Mouse (Mus musculus): ENCODE measurements around the gene Ppp1r18. TPM values are rescaled to one million over a fixed set of nuclear protein-coding genes. Genes with fewer than 3 reads are reported as not detected.
A peak's percentile ranks its signal among the peaks of the same experiment; 100 is the strongest.

The Ppp1r18 gene
- polyA plus RNA-seq, 1 experiment from 2014 or later, result 21.0 TPM

- peak within 1 kb of the TSS; percentile 96 for H3K27ac ChIP-seq (replicated peaks)
- WGBS, result under 1% methylated on average over 83 of the region's 83 CpGs
- H3K4me3 ChIP-seq, result peak within 1 kb of the TSS; percentile 86
- H3K4me2 ChIP-seq, result peak within 1 kb of the TSS; percentile 98
- peaks cover 52% of the 10 kb centered on the region for H3K36me3 ChIP-seq
- H3K27me3 ChIP-seq (replicated peaks), result no peaks in the 10 kb centered on the region
- peak within 1 kb of the TSS; percentile 96 for H3K9ac ChIP-seq
- H3K4me1 ChIP-seq, result peaks cover 33% of the 10 kb centered on the region
- ATAC-seq (ENCODE audit: extremely low read depth, insufficient number of reproducible peaks, low FRiP score, low TSS enrichment), result peak; percentile 87
- no peaks in the 10 kb centered on the region for H3K9me3 ChIP-seq
These were observed 51.1 kb downstream of the Ppp1r18 start, which contains the start of the genes Mrps18b and Ppp1r10 for GRCm38 (mm10) chr17:35916297-35917142. Mrps18b (minus strand) TSS chr17:35916389. Ppp1r10 (plus strand) TSS chr17:35916434.

- Histone ChIP-seq H3K27ac (replicated peaks) (peak overlapping the region; percentile 96), H3K4me2 (peak overlapping the region; percentile 98), H3K27me3 (replicated peaks) (no peaks in the 10 kb centered on the region), H3K36me3 (peaks cover 47% of the 10 kb centered on the region), H3K4me1 (peaks cover 39% of the 10 kb centered on the region), H3K9me3 (no peaks in the 10 kb centered on the region), H3K4me3 (peak overlapping the region; percentile 86), H3K9ac (peak overlapping the region; percentile 96)
- ATAC-seq (ENCODE audit: extremely low read depth, insufficient number of reproducible peaks, low FRiP score, low TSS enrichment), result no peak
- WGBS, result 0% methylated on average over 8 of the region's 8 CpGs
These were observed 51.7 kb downstream of the Ppp1r18 start for GRCm38 (mm10) chr17:35917143-35917462.

- Histone ChIP-seq H3K36me3 (peaks cover 42% of the 10 kb centered on the region), H3K9me3 (no peaks in the 10 kb centered on the region), H3K27ac (replicated peaks) (peak overlapping the region; percentile 96), H3K9ac (peak overlapping the region; percentile 96), H3K4me3 (peak overlapping the region; percentile 86), H3K4me2 (peak overlapping the region; percentile 98), H3K4me1 (peaks cover 44% of the 10 kb centered on the region), H3K27me3 (replicated peaks) (no peaks in the 10 kb centered on the region)
- under 1% methylated on average over 13 of the region's 13 CpGs for WGBS
- ATAC-seq (ENCODE audit: extremely low read depth, insufficient number of reproducible peaks, low FRiP score, low TSS enrichment), result no peak
These were observed 52.3 kb downstream of the Ppp1r18 start for GRCm38 (mm10) chr17:35917463-35918251.

GRCm38 (mm10) chr17:35918276-35919059 is 53.1 kb downstream of the Ppp1r18 start:
- Histone ChIP-seq H3K27me3 (replicated peaks) (no peaks in the 10 kb centered on the region), H3K9me3 (no peaks in the 10 kb centered on the region), H3K4me3 (peak overlapping the region; percentile 86), H3K4me1 (peaks cover 46% of the 10 kb centered on the region), H3K4me2 (peak overlapping the region; percentile 98), H3K36me3 (peaks cover 42% of the 10 kb centered on the region), H3K27ac (replicated peaks) (peak overlapping the region; percentile 96), H3K9ac (peak overlapping the region; percentile 96)
- WGBS, result 0% methylated on average over 11 of the region's 11 CpGs
- ATAC-seq (ENCODE audit: extremely low read depth, insufficient number of reproducible peaks, low FRiP score, low TSS enrichment), result no peak

DNA sequence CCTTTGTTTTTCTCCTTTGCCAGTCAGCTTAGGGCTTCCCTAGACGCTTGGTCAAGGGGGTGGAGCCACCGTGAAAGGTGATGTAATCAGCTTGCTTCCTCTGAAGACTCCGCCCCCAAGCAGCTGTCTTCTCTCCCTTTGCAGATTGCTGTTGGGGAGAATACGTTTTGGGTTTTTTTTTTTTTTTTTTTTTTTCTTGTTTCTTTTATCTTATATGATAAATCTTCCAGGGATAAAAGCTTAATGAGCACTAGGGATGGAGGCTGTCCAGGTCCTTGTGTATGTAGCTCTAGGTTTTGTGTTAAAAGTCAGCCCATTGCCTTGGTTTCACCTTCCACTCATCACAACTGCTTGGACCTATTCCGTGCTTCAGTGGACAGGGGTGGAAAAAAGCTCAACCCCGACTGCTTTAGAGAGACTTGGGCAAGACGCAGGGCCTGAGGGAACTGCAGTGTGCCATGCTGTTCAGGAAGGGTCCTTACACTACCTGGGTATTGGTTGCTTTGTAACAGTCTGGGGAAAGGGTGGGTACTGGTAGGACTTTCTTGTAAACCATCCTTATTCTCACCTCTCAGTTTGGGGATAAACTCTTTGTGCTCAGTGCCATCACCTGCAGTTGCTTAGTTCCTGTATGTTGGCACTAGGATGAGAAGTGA is 53.8 kb downstream of the Ppp1r18 start:
- Histone ChIP-seq H3K9ac (peak overlapping the region; percentile 96), H3K4me1 (peaks cover 46% of the 10 kb centered on the region), H3K27me3 (replicated peaks) (no peaks in the 10 kb centered on the region), H3K4me3 (peak overlapping the region; percentile 86), H3K27ac (replicated peaks) (peak overlapping the region; percentile 96), H3K9me3 (no peaks in the 10 kb centered on the region), H3K4me2 (peak overlapping the region; percentile 98), H3K36me3 (peaks cover 42% of the 10 kb centered on the region)
- ATAC-seq (ENCODE audit: extremely low read depth, insufficient number of reproducible peaks, low FRiP score, low TSS enrichment), result 0 out of 2 replicates have a peak, but pooled peaks have one; percentile 32
- WGBS, result 13% methylated on average over 7 of the region's 7 CpGs

DNA sequence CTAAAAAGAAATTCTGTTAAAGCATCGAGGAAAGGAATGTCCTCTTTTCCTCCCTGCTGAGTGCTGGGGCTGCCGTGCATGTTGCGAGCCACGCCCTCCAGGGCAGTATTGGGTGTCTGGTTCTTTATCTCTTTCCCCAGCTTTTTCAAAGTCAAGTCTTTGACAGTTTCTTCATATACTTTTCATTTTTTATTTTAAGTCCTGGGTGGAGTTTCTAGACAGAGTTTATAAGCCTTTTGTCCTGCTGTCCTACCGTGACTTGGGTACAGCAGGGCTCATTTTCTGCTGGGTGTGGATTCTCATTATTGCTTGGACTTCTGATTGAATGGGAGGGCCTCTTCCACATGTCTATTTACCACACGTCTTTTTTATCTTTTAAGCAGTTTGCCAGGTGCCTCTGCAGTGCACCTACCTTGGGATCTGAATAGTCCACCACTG is 54.5 kb downstream of the Ppp1r18 start:
- Histone ChIP-seq H3K9me3 (no peaks in the 10 kb centered on the region), H3K4me2 (peak overlapping the region; percentile 98), H3K4me1 (peaks cover 44% of the 10 kb centered on the region), H3K4me3 (peak overlapping the region; percentile 86), H3K36me3 (peaks cover 43% of the 10 kb centered on the region), H3K27me3 (replicated peaks) (no peaks in the 10 kb centered on the region), H3K9ac (peak overlapping the region; percentile 96), H3K27ac (replicated peaks) (peak overlapping the region; percentile 96)
- no peak for ATAC-seq (ENCODE audit: extremely low read depth, insufficient number of reproducible peaks, low FRiP score, low TSS enrichment)
- WGBS, result 41% methylated on average over 6 of the region's 6 CpGs

GRCm38 (mm10) chr17:35920384-35920783 is 55.0 kb downstream of the Ppp1r18 start:
- 59% methylated on average over 1 of the region's 1 CpGs for WGBS
- H3K4me1 ChIP-seq, result peaks cover 39% of the 10 kb centered on the region
- peak overlapping the region; percentile 96 for H3K9ac ChIP-seq
- H3K27me3 ChIP-seq (replicated peaks), result no peaks in the 10 kb centered on the region
- H3K27ac ChIP-seq (replicated peaks), result peak overlapping the region; percentile 96
- no peaks in the 10 kb centered on the region for H3K9me3 ChIP-seq
- peak overlapping the region; percentile 98 for H3K4me2 ChIP-seq
- peak overlapping the region; percentile 86 for H3K4me3 ChIP-seq
- ATAC-seq (ENCODE audit: extremely low read depth, insufficient number of reproducible peaks, low FRiP score, low TSS enrichment), result no peak
- H3K36me3 ChIP-seq, result peaks cover 48% of the 10 kb centered on the region

- Histone ChIP-seq H3K36me3 (peaks cover 54% of the 10 kb centered on the region), H3K27ac (replicated peaks) (peak overlapping the region; percentile 96), H3K27me3 (replicated peaks) (no peaks in the 10 kb centered on the region), H3K9ac (no peak overlapping the region), H3K4me1 (peaks cover 37% of the 10 kb centered on the region), H3K4me3 (no peak overlapping the region), H3K4me2 (peak overlapping the region; percentile 98; the same call in 1 of the 2 replicates), H3K9me3 (no peaks in the 10 kb centered on the region)
- WGBS, result 70% methylated on average over 5 of the region's 5 CpGs
- ATAC-seq (ENCODE audit: extremely low read depth, insufficient number of reproducible peaks, low FRiP score, low TSS enrichment), result no peak
These were observed 55.6 kb downstream of the Ppp1r18 start for GRCm38 (mm10) chr17:35920862-35921562.

DNA sequence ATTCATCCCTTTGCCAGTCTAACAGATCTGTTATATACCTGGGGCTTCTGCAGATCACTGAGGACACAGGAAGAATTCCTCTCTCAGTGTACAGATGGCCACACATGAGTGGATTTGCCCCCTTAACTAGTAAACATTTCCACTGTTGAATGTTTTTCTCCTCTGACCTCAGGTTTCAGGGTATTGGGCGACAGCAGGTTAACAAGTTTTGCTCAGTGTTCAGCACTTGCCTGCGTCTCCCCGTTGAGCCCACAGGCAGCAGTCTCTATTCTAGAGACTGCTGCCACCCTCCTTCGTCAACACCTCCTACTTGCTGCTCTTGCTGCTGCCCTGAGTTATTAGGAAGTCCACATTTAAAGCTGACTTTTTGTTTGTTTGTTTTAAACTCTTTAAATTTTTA is 56.3 kb downstream of the Ppp1r18 start:
- WGBS, result 71% methylated on average over 4 of the region's 4 CpGs

DNA sequence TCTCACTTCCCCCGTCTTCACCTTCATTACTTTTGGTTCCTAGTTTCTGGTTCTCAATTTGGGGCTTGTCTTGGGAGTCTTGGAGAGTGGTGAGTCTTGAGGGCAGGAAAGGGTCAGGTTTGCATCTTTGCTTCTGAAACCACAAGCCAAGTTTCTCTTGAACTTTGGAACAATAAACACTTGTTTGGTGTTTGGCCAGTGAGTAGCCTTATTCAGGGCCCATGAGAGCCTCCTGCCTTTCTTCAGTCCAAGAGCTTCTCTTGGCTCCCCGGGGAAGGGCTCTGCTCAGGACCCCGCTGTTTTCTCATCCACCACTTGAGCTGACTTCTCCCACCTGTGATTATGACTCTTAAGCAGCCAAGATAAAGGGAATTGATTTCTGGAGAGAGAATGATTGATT is 57.2 kb downstream of the Ppp1r18 start:
- Histone ChIP-seq H3K4me3 (no peak overlapping the region), H3K27me3 (replicated peaks) (no peaks in the 10 kb centered on the region), H3K36me3 (peaks cover 64% of the 10 kb centered on the region), H3K27ac (replicated peaks) (no peak overlapping the region; the same call in 1 of the 2 replicates), H3K9me3 (no peaks in the 10 kb centered on the region), H3K4me2 (no peak overlapping the region), H3K9ac (no peak overlapping the region), H3K4me1 (peaks cover 39% of the 10 kb centered on the region)
- no peak for ATAC-seq (ENCODE audit: extremely low read depth, insufficient number of reproducible peaks, low FRiP score, low TSS enrichment)
- 87% methylated on average over 3 of the region's 3 CpGs for WGBS

More for the DNA sequence above, 56.3 kb downstream of the Ppp1r18 start:
- no peak overlapping the region for H3K4me3 ChIP-seq
- no peaks in the 10 kb centered on the region for H3K27me3 ChIP-seq (replicated peaks)
- H3K4me2 ChIP-seq, result no peak overlapping the region
- no peak overlapping the region; the same call in 1 of the 2 replicates for H3K27ac ChIP-seq (replicated peaks)
- peaks cover 61% of the 10 kb centered on the region for H3K36me3 ChIP-seq
- no peaks in the 10 kb centered on the region for H3K9me3 ChIP-seq
- no peak for ATAC-seq (ENCODE audit: extremely low read depth, insufficient number of reproducible peaks, low FRiP score, low TSS enrichment)
- peaks cover 39% of the 10 kb centered on the region for H3K4me1 ChIP-seq
- H3K9ac ChIP-seq, result peak overlapping the region; percentile 15; the same call in 1 of the 2 replicates

Data from heart, embryonic 13.5 days (tissue).